ENCODE assay signal across 28 mouse cellular contexts in genomic region chr3:93201955-93202354, GRCm38 (mm10). TPM values are rescaled to one million over a fixed set of nuclear protein-coding genes. Genes with fewer than 3 reads are reported as not detected.
"Had no signal": no experiment of that assay in that cellular context is flagged by ENCODE, and none has a peak within 500 bp of the region (broad histone marks: within the 10 kb centered on the region; RNA-seq: fewer than 3 reads in every experiment).

No protein-coding gene starts in this region.

- H3K4me3 ChIP-seq: intestine, embryonic 15.5 days; layer of hippocampus, adult 2 months; limb, embryonic 15.5 days; lung, embryonic 15.5 days; myocyte; neural tube, embryonic 13.5 days had no signal

- H3K9ac ChIP-seq: intestine, embryonic 15.5 days; limb, embryonic 15.5 days; liver, embryonic 14.5 days; liver, postnatal 0 days; lung, embryonic 15.5 days; neural tube, embryonic 13.5 days had no signal

- H3K36me3 ChIP-seq: intestine, embryonic 15.5 days; limb, embryonic 15.5 days; lung, embryonic 15.5 days; neural tube, embryonic 13.5 days had no signal

- H3K4me1 ChIP-seq: intestine, embryonic 15.5 days; limb, embryonic 15.5 days; lung, embryonic 15.5 days; neural tube, embryonic 13.5 days had no signal

- H3K27me3 ChIP-seq: intestine, embryonic 15.5 days; limb, embryonic 15.5 days; lung, embryonic 15.5 days; neural tube, embryonic 13.5 days had no signal

- H3K4me2 ChIP-seq: intestine, embryonic 15.5 days; limb, embryonic 15.5 days; liver, embryonic 11.5 days; lung, embryonic 15.5 days; neural tube, embryonic 13.5 days had no signal

- H3K9me3 ChIP-seq: intestine, embryonic 15.5 days; limb, embryonic 15.5 days; lung, embryonic 15.5 days had no signal

- ATAC-seq: intestine, embryonic 15.5 days; liver, postnatal 0 days; midbrain, embryonic 16.5 days had no signal

- H3K27ac ChIP-seq: intestine, embryonic 15.5 days; kidney, postnatal 0 days; layer of hippocampus, adult 2 months; limb, embryonic 15.5 days; liver, embryonic 14.5 days; lung, embryonic 15.5 days; neural tube, embryonic 13.5 days; stomach, postnatal 0 days had no signal

- DNase-seq: kidney, adult 11 months; kidney, adult 9 months; kidney, postnatal 25 days; layer of hippocampus, adult 9-11 months; liver, postnatal 0 days; lung, postnatal 10 days; lung, postnatal 36 days; thymus, adult 2 months; thymus, postnatal 14 days; thymus, postnatal 4 days had no signal

RNA-seq across cellular contexts. Expression of gene Flg2, which starts 4.9 kb away (rescaled TPM):
- total RNA-seq: layer of hippocampus, adult 2 months; layer of hippocampus, postnatal 25 days; left cerebral cortex, adult 18-20 months; left cerebral cortex, postnatal 25 days; monocyte, adult 5-6 weeks had no signal
- polyA plus RNA-seq: intestine, embryonic 15.5 days; kidney, postnatal 0 days; large intestine, adult 2 months; limb, embryonic 11.5 days; liver, embryonic 11.5 days; liver, embryonic 14.5 days; liver, postnatal 0 days; lung, embryonic 15.5 days; midbrain, embryonic 16.5 days; myocyte; neural tube, embryonic 13.5 days had no signal

RNA-seq across cellular contexts. Expression of gene Crnn, which starts 57.4 kb away (rescaled TPM):
- total RNA-seq: layer of hippocampus, adult 2 months; layer of hippocampus, postnatal 25 days; left cerebral cortex, adult 18-20 months; left cerebral cortex, postnatal 25 days; monocyte, adult 5-6 weeks had no signal
- polyA plus RNA-seq: intestine, embryonic 15.5 days; kidney, postnatal 0 days; large intestine, adult 2 months; limb, embryonic 11.5 days; liver, embryonic 11.5 days; liver, embryonic 14.5 days; liver, postnatal 0 days; lung, embryonic 15.5 days; midbrain, embryonic 16.5 days; myocyte; neural tube, embryonic 13.5 days; stomach, embryonic 14.5 days had no signal
